Comparison of ENCODE assay signal across 8 mouse cellular contexts in the genomic region with DNA sequence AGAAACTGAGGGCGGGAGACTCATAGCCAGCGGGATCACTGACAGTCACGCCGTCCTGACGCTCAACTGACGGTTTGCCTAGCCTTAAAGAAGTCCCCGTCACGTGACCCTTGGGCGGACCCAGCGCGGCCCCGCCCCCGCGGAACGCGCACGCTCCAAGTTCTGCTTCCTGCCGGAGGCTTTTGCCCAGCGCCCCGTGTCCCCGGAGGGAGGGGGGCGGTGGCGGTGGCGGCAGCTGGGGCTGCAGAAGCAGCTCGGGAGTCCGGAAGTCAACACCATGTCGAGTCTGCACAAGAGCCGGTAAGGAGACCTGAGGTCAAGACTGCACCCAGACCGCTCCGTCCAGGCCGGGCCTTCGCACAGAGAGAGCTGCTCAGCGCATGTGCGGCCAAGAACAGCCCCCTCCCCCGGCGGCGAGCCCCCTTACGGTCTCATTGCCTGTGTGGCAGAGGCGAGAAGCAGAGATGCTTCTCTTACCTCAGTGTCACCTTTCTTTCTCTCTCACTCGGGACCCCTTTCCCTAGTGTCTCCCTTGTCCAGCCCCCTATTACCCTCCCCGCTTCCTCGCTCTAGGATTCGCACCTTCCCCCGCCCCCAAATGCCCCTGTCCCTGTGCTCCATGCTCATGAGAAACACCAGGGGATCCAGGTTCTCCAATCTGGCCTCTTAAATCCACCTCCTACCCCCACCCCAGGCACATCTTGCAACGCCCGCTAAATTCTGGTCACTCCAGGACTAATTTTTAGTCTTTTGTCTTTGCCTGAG. TPM values are rescaled to one million over a fixed set of nuclear protein-coding genes. Genes with fewer than 3 reads are reported as not detected.
A peak's percentile ranks its signal among the peaks of the same experiment; 100 is the strongest.
DNase-seq lines count a peak whose midpoint lies in the region; ATAC-seq lines count a peak whose summit lies in the region.

A gene (plus strand): TSS at position 134 of the 765 bp plus-strand sequence.

- H3K27ac ChIP-seq in intestine, embryonic 14.5 days (ENCODE audit: low read depth): peak within 1 kb of the TSS; percentile 81

- H3K4me3 ChIP-seq in intestine, embryonic 14.5 days (ENCODE audit: low read depth, low read length): peak within 1 kb of the TSS; percentile 92

- H3K9ac ChIP-seq in intestine, embryonic 14.5 days (ENCODE audit: low read length): peak within 1 kb of the TSS; percentile 74

- peak; percentile 98 to 99 for DNase-seq in adrenal gland, adult 18-20 months (ENCODE audit: low spot score in 2 of 2)
- DNase-seq in embryo, embryonic 11 days: peak; percentile 97
- DNase-seq in gastrocnemius, postnatal 25 days: peak; percentile 97
- peak; percentile 97 for DNase-seq in intestine, embryonic 14.5 days (ENCODE audit: low spot score)
- peak; percentile 98 for DNase-seq in left cerebral cortex, postnatal 14 days (ENCODE audit: low spot score in 2 of 2)
- DNase-seq in mesoderm, embryonic 11.5 days (ENCODE audit: low read depth, low spot score): peak; percentile 95
- DNase-seq in right cerebral cortex, postnatal 36 days (ENCODE audit: low spot score in 2 of 2): peak; percentile 96 to 97
- peak; percentile 96 for DNase-seq in yolk sac, embryonic 10.5 days (ENCODE audit: low spot score)

- peaks cover 17% of the 10 kb centered on the region for H3K4me1 ChIP-seq in intestine, embryonic 14.5 days (replicated peaks; ENCODE audit: control insufficient read depth, insufficient read depth, low read length)

- H3K4me2 ChIP-seq in intestine, embryonic 14.5 days (ENCODE audit: low read length): peak within 1 kb of the TSS; percentile 95

- no peaks in the 10 kb centered on the region for H3K27me3 ChIP-seq in intestine, embryonic 14.5 days (replicated peaks; ENCODE audit: control insufficient read depth, insufficient read depth, low read length)

- H3K9me3 ChIP-seq in intestine, embryonic 14.5 days (ENCODE audit: control insufficient read depth, low read length): no peaks in the 10 kb centered on the region

- under 1% methylated on average over 46 of the region's 46 CpGs for WGBS in intestine, embryonic 14.5 days

- peaks cover 27% of the 10 kb centered on the region for H3K36me3 ChIP-seq in intestine, embryonic 14.5 days (ENCODE audit: control insufficient read depth, insufficient read depth, low read length)

- peak; percentile 96 for ATAC-seq in intestine, embryonic 14.5 days (replicated peaks; ENCODE audit: low FRiP score, low TSS enrichment, low read depth)

- intact Hi-C loops in left cerebral cortex, postnatal 14 days (cut with DNase I): no loop called here

RNA-seq across cellular contexts. Expression of the gene that starts here (rescaled TPM):
- 10 to 100 TPM; 38.5 to 53.2 TPM for total RNA-seq in adrenal gland, adult 18-20 months (2021)
- 10 to 100 TPM; 12.2 to 13.5 TPM for total RNA-seq in gastrocnemius, postnatal 25 days (2021)
- polyA plus RNA-seq in intestine, embryonic 14.5 days (2014; fragmentation: Nextera tagmentation; extraction: Ambion mirVana): 8.9 and 10.5 TPM in 2 replicates
- total RNA-seq in left cerebral cortex, postnatal 14 days (2021): 10 to 100 TPM; 65.2 to 69.1 TPM

Comparison
In these comparisons a context has a peak if more than half of its experiments do, and no peak if none do; other contexts are left out.
1. Peak in every context shown above with its lines: DNase-seq, ATAC-seq, H3K4me3 ChIP-seq and H3K27ac ChIP-seq.